Mouse (Mus musculus): ENCODE data around the gene Crtam. TPM values are rescaled to one million over a fixed set of nuclear protein-coding genes. Genes with fewer than 3 reads are reported as not detected.

The Crtam gene
- 0.06 TPM in 1 of 2 replicates, not detected in the other for polyA plus RNA-seq (2012; rRNA removed)

GRCm38 (mm10) chr9:41004415-41004814 lies at the start of gene Crtam:
TSS of gene Crtam (minus strand) at chr9:41004628.
- DNase-seq (ENCODE audit: low read depth), result no peak

- DNase-seq (ENCODE audit: low read depth), result no peak
Observed at GRCm38 (mm10) chr9:41054166-41054565, 49.7 kb upstream of the Crtam start.

- no peak for DNase-seq (ENCODE audit: low read depth)
Observed at GRCm38 (mm10) chr9:41053478-41053877, 49.0 kb upstream of the Crtam start.

- DNase-seq (ENCODE audit: low read depth), result no peak
Observed at GRCm38 (mm10) chr9:41051080-41051932, 46.9 kb upstream of the Crtam start.

- DNase-seq (ENCODE audit: low read depth), result no peak
Observed at GRCm38 (mm10) chr9:41050331-41051079, 46.1 kb upstream of the Crtam start.

- DNase-seq (ENCODE audit: low read depth), result no peak
Observed at GRCm38 (mm10) chr9:41049282-41049681, 44.9 kb upstream of the Crtam start.

GRCm38 (mm10) chr9:41048820-41049219 lies 44.4 kb upstream of the Crtam start:
- DNase-seq (ENCODE audit: low read depth), result no peak

- DNase-seq (ENCODE audit: low read depth), result no peak
Observed at GRCm38 (mm10) chr9:41048216-41048615, 43.8 kb upstream of the Crtam start.

- no peak for DNase-seq (ENCODE audit: low read depth)
Observed at GRCm38 (mm10) chr9:41047654-41048053, 43.2 kb upstream of the Crtam start.

GRCm38 (mm10) chr9:41044626-41045025 lies 40.2 kb upstream of the Crtam start:
- DNase-seq (ENCODE audit: low read depth), result no peak

GRCm38 (mm10) chr9:41043641-41044040 lies 39.2 kb upstream of the Crtam start:
- DNase-seq (ENCODE audit: low read depth), result no peak

GRCm38 (mm10) chr9:41041404-41041803 lies 37.0 kb upstream of the Crtam start:
- DNase-seq (ENCODE audit: low read depth), result no peak

- no peak for DNase-seq (ENCODE audit: low read depth)
Observed at GRCm38 (mm10) chr9:41038150-41038664, 33.8 kb upstream of the Crtam start.

- DNase-seq (ENCODE audit: low read depth), result no peak
Observed at GRCm38 (mm10) chr9:41031590-41032489, 27.4 kb upstream of the Crtam start.

- no peak for DNase-seq (ENCODE audit: low read depth)
Observed at GRCm38 (mm10) chr9:41029827-41030226, 25.4 kb upstream of the Crtam start.

- no peak for DNase-seq (ENCODE audit: low read depth)
Observed at GRCm38 (mm10) chr9:41028470-41028869, 24.0 kb upstream of the Crtam start.

GRCm38 (mm10) chr9:41021690-41022089 lies 17.3 kb upstream of the Crtam start:
- DNase-seq (ENCODE audit: low read depth), result no peak

GRCm38 (mm10) chr9:41020486-41020885 lies 16.1 kb upstream of the Crtam start:
- DNase-seq (ENCODE audit: low read depth), result no peak

GRCm38 (mm10) chr9:41014512-41014911 lies 10.1 kb upstream of the Crtam start:
- no peak for DNase-seq (ENCODE audit: low read depth)

- no peak for DNase-seq (ENCODE audit: low read depth)
Observed at GRCm38 (mm10) chr9:41012456-41012855, 8.0 kb upstream of the Crtam start.
